Mouse (Mus musculus): ENCODE results near the gene Ttc29.

The Ttc29 gene

DNA sequence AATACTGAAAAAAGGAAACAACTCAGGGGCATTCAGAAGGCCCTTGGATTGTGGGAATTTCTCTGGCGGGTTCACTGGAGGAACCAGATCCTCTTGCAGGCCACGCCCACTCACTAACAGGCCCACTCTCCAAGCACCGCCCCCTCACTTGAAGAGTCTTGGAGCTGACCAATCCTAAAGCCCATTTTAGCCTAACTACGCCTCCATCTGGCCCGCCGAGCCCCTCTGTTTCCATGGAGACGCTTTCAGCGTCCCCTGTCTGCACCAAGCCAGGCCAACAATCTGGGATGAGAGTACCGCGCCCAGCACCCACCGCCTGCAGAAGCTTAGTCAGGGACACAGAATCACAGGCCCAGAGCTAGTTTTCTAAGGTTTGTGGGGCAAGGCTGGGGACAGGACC is at the start of gene Ttc29:
Gene Ttc29 (plus strand): TSS at position 224 of the 400 bp plus-strand sequence.
- no peak for DNase-seq (ENCODE audit: low read depth, low spot score)

DNA sequence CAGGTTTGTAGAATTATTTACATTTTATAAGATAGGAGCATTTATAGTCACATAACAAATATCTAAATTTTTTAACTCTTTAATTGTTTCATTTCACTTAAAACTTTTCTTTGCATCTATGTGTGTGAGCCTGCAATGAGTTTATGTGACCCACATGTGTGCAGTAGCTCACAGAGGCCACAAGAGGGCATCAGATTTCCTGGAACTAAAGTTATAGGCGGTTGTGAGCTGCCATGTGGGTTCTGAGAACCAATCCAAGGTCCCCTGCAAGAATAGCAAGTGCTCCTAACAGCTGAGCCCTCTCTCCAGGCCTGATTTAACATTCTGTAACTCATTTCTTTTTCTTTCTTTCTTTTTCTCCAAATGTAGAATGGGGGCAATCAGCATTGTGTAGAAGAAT is 41.7 kb upstream of the Ttc29 start:
- DNase-seq (ENCODE audit: low read depth, low spot score): no peak

DNA sequence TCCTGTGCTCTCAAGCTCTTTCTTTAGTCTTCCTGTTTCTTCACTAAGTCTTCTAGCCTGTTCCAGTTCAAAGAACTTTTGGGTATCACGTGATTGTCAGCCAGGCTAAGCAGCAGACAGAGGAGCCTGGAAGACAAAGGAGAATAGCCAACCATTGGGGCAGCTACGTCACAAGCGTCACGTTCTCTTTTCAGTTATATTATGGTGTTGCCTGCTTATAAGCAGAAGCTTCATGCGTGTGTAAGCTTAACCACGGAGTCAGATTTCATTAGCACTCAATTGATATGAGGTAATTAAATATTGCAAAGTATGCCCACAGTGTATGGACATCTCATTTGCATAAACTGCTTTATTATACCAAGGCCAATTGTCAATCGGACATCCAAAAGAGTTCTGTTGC is 30.4 kb upstream of the Ttc29 start:
- DNase-seq (ENCODE audit: low read depth, low spot score): no peak

DNA sequence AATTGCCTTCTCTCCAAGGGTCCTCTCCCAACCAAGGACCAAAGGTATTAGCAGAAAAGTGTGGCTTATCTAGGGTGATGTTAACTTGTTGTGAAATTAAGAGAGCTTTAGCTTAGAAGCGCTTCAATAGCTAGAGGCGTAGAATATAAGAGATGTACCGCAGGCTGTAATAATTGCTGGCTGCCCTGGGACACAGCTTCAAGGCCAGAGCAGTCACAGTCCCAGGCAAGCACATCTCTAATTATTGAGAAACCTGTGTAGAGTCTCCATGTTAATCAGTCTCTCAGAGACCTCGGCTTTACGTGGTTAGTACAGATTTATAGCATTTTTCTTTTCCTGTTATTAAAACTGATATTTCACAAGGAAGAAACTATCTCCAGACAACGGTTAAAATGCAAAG is 29.7 kb upstream of the Ttc29 start:
- DNase-seq (ENCODE audit: low read depth, low spot score): no peak

DNA sequence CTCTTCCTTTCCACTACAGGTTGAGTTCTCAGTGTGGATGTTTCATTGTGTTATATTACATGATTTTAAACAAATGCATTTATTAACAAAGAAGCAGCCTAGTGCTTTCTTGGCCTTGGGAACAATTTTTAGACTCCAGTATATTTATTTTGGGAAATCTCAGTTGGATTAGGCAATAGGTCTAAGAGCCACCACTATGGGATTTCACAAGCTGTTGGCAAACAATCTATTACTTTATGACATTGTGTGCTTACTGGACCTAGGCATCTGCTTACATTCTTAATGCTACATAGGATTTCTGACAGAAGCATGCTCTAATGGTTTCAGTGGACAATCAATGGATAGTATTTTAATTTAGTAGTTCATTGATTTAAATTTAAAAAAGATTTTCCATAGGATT is 26.0 kb upstream of the Ttc29 start:
- DNase-seq (ENCODE audit: low read depth, low spot score): no peak

DNA sequence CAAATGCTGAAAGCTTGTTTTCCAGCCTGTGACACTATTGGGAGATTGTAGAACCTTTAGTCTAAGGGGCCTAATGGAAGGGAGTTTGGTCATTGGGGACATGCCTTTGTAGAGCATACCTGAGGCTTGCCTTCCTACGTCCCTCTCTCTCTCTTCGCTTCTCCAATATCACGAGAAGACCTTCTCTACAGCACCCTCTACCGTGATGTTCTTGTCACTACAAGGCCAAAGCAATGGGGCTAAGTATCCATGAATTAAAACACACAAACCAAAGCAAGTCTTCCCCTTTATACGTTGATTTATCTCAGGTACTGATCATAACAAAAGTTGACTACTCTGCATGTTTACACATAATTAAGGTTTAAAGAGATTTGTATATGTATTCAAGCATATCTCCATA is 8.9 kb upstream of the Ttc29 start:
- DNase-seq (ENCODE audit: low read depth, low spot score): no peak

DNA sequence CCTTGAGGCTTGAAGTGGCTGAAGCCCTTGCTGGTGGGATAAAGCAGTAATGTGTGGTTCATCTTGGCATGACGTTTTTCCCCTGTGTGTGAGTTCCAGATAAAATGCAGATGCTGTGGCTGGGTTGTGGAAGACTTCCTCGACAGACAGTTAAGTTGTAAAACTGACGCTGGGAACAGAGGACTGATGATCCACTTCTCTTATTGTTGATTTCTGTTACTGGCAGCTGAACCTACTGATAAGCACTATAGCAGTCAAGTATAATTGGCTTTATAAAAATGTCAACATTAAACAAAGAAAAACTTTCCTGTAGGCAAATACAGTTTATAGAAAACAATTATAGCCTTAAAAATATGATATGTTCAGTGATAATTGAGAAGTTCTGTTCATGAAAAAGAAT is 2.7 kb upstream of the Ttc29 start:
- no peak for DNase-seq (ENCODE audit: low read depth, low spot score)

DNA sequence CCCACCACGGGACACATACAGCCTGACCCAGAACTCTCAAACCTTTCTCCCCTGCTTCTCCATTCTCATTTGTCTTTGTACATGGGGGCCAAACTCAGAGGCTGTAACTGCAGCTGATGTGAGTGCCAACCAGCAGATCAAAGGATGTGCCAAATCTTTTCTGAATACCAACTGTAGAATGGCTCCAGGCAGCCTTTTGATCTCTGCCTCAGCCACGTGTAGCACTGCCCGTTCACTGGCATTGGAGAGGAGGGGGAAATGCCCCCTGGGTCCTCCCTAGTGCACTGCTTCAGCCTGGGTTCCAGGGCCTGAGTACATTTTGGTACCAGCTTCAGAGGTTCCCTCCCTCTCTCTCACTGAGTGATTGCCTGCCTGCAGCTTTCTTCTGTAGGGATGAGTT is 1.5 kb downstream of the Ttc29 start:
- DNase-seq (ENCODE audit: low read depth, low spot score): no peak

DNA sequence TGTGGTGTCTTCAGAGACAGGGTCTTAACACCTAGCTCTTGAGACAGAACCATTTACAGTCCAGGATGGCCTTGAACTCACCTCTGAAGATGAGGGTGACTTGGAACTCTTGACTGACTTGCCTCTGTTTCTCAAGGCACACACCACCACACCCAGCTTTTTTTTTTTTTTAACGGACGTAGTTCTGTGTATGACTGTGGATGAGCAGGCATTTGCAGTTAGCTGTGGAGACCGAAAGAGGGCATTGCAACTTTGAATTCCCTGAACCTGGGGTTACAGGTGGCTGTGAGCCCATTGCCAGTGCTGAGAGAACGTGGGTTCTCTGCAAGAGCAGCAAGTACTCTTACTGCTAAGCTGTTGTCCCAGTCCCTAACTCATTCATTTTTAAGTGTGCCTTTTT is 13.0 kb downstream of the Ttc29 start:
- DNase-seq (ENCODE audit: low read depth, low spot score): no peak

DNA sequence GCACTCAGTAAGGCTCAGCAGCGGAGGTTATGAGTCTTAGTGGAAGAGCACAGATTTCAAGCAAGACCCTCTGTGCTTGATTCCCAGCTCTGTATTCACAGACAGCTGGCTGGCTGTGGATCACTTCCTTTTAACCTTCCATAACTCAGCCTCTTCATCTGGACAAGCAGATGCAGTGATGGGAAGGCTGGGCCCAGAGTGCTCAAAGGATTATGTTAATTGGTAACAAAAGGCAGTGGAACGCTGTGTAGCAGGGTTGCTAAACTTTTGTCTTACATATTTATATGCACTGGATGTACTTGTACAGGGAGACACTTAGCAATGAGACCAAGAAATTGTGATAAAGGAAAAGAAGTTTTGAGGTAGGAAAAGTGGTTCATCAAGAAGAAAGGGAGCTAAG is 17.6 kb downstream of the Ttc29 start:
- no peak for DNase-seq (ENCODE audit: low read depth, low spot score)

DNA sequence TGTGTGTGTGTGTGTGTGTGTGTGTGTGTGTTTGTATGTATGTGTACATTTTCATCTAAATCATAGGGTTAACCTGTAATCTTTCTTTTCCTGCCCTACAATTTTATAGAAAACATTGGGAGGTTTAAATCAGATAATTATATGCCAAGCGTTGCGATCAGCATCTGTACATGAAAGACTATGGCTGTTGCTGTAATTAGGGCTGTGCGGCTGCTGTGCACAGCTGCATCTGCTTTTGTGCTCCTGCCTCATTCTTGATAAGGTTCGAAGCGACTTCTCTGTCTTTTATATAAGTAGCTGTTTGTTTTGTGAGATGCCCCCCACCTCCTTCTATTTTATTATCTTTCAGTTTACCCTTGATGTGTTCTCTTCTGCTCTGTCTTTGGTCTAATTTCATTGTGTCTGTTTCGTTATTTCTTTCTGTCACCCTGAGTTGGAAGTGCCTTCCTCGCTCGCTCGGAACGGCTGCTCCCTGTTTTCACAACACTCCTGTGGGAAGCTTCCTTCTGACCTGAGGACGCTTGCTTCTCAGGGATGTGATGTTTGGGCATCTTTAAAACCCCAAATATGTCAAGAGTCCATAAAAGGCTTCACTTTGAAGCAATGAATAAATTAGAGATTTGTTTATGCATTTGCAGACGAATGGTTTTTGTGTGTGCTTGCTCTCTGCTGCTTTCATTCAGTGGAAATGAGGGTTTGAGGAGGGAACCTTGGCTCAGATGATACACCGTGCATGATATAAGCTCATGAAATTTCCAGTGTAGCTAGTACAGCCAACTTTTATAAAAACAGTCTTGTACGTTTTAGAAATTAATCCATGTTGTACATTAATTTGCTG is 20.0 kb downstream of the Ttc29 start:
- no peak for DNase-seq (ENCODE audit: low read depth, low spot score)

DNA sequence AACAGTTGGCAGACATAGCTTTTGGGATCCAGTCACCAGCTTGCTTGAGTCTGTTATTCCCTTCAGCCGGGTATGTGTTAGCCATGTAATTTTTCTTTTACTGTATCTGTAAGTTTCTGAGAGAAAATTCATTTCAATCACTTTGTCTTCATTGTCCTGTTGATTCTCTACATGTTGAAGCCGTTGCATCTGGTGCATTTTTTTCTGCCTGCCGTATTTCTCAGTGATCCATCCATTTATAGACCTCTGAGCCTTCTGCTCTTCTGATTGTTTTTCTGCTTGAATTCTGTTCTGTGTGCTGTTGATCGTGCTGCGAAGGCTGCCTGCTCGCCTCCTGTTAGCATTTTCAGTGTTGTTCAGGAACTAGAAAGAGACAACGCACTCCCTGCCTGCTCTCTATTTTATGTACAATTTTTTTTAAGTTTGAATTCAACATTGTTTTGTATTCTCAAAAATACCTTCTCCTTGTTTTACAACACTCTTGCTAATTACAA is 20.7 kb downstream of the Ttc29 start:
- no peak for DNase-seq (ENCODE audit: low read depth, low spot score)

DNA sequence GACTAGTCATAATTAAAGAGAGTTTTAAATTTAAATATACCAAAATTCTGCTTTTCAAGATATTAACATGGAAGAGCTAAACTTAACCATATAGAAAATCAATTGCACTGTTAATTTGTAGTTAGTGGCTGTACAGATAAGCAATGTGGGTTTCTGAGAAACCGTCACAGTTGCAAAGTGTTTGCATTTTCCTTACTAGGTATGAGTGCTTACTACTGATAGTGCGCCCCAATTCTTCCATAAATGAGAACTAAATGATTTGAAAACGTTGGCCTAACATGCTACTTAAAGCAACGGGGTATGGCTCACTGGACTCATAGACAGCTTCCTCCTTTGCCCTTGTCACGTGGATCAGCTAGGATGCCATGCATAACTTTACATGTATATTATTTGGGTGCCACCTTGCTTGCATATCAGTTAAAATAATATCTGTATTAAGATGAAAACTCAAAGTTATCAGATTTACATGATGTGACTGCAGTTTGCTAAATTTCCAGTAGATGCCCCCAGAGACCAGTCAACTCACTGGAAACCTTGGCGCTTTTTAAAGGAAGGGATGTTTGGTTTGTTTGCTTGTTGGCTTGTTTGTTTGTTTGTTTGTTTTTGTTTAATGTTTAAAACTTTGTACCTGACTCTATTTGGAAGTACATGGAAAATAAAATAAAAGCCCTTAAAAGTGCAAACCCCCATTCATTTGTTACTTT is 25.0 kb downstream of the Ttc29 start:
- peak; percentile 1 for DNase-seq (ENCODE audit: low read depth, low spot score)

DNA sequence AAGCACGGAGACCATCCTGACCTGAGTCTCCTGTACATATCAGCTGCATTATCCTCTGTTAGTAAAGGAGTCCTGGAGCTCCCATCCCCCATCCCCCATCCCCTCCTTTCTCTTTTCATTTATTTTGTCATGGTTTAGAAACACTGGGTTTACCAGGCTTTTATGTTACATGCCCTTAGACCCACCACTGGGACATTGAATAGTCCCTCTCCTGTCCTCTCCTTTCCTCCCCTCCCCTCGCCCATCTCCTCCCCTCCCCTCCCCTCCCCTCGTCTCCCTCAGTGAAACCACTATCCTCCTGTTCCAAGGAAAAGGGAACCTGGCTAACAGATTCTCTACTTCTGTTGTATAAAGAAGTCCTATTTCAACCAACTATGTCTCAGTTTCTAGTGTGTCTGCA is 38.0 kb downstream of the Ttc29 start:
- DNase-seq (ENCODE audit: low read depth, low spot score): no peak

DNA sequence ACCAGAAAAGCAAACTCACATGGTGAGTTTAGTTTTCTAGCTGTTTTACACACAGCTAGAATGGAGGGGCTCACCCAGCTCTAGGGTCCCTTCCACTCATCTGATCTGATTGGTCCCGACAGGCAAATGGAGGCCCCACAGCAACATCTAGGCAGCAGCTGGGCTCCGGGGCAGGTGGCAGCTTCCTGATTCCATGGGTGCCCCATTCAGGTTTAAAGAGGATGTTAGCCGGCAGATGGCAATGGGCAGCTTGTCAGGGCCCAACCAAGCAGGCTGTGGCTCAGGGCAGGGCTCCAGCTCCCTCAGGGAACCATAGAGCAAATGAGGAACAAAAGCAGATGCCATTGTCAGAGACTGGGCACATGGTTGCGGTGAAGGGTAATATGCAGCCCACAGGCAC is 41.3 kb downstream of the Ttc29 start:
- no peak for DNase-seq (ENCODE audit: low read depth, low spot score)

DNA sequence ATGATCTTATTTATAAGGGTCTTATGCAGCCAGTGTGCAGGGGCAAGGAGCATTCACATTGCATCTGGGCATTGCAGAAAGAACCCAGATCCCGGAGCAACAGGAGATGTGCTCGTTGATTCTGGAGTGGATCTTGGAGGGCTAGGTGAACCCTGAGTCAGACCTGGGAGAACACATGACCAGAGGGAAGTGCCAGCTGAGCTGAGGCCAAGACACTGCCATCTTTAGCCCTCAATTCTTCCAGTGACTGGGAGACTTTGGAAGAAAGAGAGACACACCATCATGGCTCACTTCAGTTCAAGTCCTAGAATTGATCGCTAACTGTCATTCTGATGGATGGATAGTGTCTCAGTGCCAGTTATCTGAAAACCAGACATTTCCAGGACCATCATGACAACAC is 41.9 kb downstream of the Ttc29 start:
- DNase-seq (ENCODE audit: low read depth, low spot score): no peak

DNA sequence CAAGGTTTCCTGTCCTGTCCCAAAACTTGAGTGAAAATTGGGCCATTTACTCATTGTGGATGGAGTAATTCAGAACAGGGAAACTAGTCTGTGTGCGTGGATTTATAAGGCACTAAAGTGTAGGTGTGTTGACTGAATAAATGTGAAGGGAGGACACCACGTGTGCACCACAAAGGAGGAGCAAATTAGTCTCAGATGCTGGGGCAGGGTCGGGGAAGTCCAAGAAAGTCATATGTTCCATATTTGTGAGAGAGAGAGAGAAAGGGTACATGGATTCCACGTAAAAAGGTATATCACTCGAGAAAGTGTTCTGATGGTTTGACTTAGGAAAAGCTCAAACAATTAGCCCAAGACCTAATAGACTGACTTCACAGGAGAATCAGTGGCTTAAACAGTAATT is 52.4 kb downstream of the Ttc29 start:
- DNase-seq (ENCODE audit: low read depth, low spot score): no peak

DNA sequence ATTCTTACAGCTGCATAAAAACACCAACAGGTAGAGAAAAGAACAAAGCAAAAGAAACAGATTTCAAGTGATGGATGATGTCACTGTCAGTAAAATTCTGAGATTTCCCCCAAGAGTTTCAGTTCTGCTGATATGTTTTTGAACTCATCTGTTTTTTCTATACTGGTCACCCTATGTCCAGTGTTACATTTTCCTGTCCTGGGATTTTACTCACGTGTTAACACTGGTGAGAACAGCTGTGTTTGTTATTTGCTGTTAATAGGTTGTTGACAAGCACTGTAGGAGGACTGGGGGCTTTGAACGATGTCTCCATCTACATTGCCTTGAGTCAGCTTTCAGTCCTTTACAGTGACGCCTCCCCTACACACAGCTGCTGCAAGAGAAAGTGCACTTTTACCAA is 53.1 kb downstream of the Ttc29 start:
- no peak for DNase-seq (ENCODE audit: low read depth, low spot score)

DNA sequence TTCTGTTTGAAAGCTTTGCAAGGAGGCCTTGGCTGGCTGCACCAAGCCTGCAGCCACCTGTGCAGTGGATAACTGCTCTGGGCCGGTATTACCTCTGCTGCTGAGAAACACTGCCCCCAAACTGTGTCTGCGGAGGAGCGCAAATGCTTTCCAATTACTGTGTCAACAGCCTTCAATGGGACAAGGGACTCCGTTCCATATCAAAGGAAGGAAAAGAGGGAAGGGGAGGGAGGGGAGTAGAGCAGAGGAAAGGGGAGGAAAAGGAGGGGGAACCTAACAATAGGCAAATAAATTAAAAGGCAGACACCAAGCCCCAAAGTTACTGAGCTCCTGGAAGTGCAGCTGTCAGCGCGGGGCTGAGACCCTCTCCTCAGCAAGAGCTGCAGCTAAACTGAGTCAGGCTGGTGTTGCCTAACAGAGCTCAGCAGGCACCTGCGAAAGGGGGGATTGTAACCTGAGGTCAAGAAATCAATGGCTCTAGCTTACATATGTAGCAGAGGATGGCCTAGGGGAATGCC is 54.9 kb downstream of the Ttc29 start:
- no peak for DNase-seq (ENCODE audit: low read depth, low spot score)

DNA sequence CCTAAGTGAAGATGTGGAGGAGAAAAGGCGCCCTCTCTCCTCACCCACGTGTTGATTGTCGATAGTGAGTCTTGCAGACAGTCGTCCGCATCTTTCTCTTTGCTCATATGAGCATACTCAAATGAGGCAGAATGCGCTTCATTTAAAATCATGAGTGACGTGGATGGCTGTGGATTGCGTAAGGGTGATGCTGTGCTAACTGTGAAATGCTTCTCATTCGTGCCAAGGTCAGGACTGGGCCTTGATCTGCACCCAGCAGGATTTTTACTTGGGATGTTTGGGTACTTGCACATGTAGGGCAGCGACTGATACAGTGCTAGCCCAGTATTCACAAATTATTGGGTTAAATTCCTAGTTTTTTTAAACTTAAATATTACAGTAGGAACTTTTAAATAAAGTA is 56.2 kb downstream of the Ttc29 start:
- no peak for DNase-seq (ENCODE audit: low read depth, low spot score)

DNA sequence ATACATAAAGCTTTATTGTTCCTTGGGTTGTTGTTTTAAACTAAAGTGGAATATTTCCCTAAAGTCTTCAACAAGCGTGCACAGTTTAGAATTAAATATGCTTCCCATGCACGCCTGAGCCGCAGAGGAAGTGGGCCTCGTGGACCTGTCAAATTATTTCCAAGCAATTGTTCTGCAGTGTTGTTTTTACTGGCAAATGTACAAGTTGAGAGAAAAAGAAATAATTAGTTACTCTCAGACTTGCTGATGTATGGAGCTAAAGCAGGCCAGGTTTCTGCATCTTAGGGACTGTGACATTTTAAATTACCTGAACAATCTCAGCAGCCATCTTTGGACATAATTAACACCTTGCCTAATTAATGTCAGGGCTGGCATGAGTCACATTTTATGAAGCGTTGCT is 58.3 kb downstream of the Ttc29 start:
- DNase-seq (ENCODE audit: low read depth, low spot score): no peak

DNA sequence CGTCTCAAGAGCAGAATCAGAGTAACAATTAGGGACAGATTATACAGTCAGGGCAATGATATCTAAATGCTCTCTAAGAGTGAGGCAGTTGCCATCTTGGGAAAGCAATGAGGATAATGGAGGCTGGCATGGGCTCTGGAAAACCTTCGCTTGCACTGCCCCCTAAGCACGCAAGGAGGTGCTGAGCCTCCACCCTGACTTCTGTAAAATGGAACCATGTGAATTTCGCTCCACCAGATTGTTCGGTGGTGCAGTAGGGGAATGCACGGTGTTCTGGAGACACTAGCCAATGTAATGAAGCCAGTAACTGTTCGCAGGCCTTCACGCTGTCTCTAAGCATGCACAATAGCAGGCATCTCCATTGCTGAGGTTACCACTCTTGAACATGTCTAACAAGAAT is 63.0 kb downstream of the Ttc29 start:
- DNase-seq (ENCODE audit: low read depth, low spot score): no peak

DNA sequence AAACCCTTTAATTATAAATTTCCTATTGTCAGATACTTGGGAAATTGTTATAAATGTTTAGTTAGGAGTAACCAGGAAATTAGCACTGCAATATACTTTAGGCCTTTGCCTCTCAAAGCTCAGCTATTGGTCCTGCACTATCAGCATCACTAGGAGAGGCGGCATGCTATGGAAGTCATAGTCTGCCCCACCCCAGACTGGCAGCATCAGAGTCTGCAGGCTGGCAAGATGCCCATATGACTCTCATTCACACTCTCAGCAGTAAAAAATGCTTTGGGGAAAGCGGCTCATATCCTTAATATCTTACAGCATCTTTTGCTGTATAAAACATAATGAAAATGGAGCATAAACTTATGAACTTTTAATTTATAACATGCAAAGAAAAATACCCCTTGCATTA is 64.3 kb downstream of the Ttc29 start:
- no peak for DNase-seq (ENCODE audit: low read depth, low spot score)

All from skeletal muscle tissue, adult 2 months (tissue).